Mouse (Mus musculus): Measurements from ENCODE around the gene Tmem132d.
"Not testable (repeated sequence)": the region's sequence is repeated elsewhere in the genome, so short reads cannot be mapped to it uniquely, and the experiment has no call there.

The Tmem132d gene

GRCm38 (mm10) chr5:127758576-127758975 lies 674.3 kb downstream of the Tmem132d start:
- no peak for DNase-seq (ENCODE audit: low read depth)

GRCm38 (mm10) chr5:127756671-127757423 lies 676.0 kb downstream of the Tmem132d start:
- no peak for DNase-seq (ENCODE audit: low read depth)

- no peak for DNase-seq (ENCODE audit: low read depth)
Observed at GRCm38 (mm10) chr5:127756011-127756410, 676.9 kb downstream of the Tmem132d start.

GRCm38 (mm10) chr5:127755594-127755993 lies 677.3 kb downstream of the Tmem132d start:
- DNase-seq (ENCODE audit: low read depth), result no peak

- DNase-seq (ENCODE audit: low read depth), result no peak
Observed at GRCm38 (mm10) chr5:127751262-127751975, 681.5 kb downstream of the Tmem132d start.

GRCm38 (mm10) chr5:127749540-127749939 lies 683.3 kb downstream of the Tmem132d start:
- DNase-seq (ENCODE audit: low read depth), result not testable (repeated sequence)

GRCm38 (mm10) chr5:127741331-127741730 lies 691.5 kb downstream of the Tmem132d start:
- no peak for DNase-seq (ENCODE audit: low read depth)
